Mouse (Mus musculus) frontal cortex, postnatal 25 days (tissue): ENCODE results near the gene Fcgr2b.
"Not testable (repeated sequence)": the region's sequence is repeated elsewhere in the genome, so short reads cannot be mapped to it uniquely, and the experiment has no call there.

ENCODE experiments used
- DNase-seq, 2 experiments: peaks; one replicate each; pipeline ENCODE4 v3.0.0; 2022; ENCODE audit warnings: low spot score in 2 of 2

Gene Fcgr2b

GRCm38 (mm10) chr1:170975751-170976161, 591 bp downstream of the Fcgr2b start:
- no peak for DNase-seq

GRCm38 (mm10) chr1:170975350-170975749, 997 bp downstream of the Fcgr2b start:
- DNase-seq = not testable (repeated sequence)

GRCm38 (mm10) chr1:170974736-170975135, 1.6 kb downstream of the Fcgr2b start:
- no peak for DNase-seq

GRCm38 (mm10) chr1:170974171-170974570, 2.2 kb downstream of the Fcgr2b start:
- no peak for DNase-seq

- DNase-seq = no peak
Observed at GRCm38 (mm10) chr1:170972936-170973335, 3.4 kb downstream of the Fcgr2b start.

- DNase-seq = no peak
Observed at GRCm38 (mm10) chr1:170972494-170972893, 3.9 kb downstream of the Fcgr2b start.

- DNase-seq = no peak
Observed at GRCm38 (mm10) chr1:170968576-170968975, 7.8 kb downstream of the Fcgr2b start.

- no peak for DNase-seq
Observed at GRCm38 (mm10) chr1:170967581-170967980, 8.8 kb downstream of the Fcgr2b start.

- no peak for DNase-seq
Observed at GRCm38 (mm10) chr1:170963087-170963486, 13.3 kb downstream of the Fcgr2b start.

GRCm38 (mm10) chr1:170962301-170962700, 14.0 kb downstream of the Fcgr2b start:
- DNase-seq = no peak

GRCm38 (mm10) chr1:170961101-170961500, 15.2 kb downstream of the Fcgr2b start:
- DNase-seq = no peak

GRCm38 (mm10) chr1:170959791-170960190, 16.6 kb downstream of the Fcgr2b start:
- DNase-seq = no peak

GRCm38 (mm10) chr1:170958225-170958624, 18.1 kb downstream of the Fcgr2b start:
- no peak for DNase-seq

GRCm38 (mm10) chr1:170953192-170953591, 23.2 kb downstream of the Fcgr2b start:
- DNase-seq = no peak

- no peak for DNase-seq
Observed at GRCm38 (mm10) chr1:170950772-170951171, 25.6 kb downstream of the Fcgr2b start.

- not testable (repeated sequence) for DNase-seq
Observed at GRCm38 (mm10) chr1:170944908-170945307, 31.4 kb downstream of the Fcgr2b start.

- not testable (repeated sequence) for DNase-seq
Observed at GRCm38 (mm10) chr1:170944151-170944550, 32.2 kb downstream of the Fcgr2b start.

- no peak for DNase-seq
Observed at GRCm38 (mm10) chr1:170939255-170939654, 37.1 kb downstream of the Fcgr2b start.

GRCm38 (mm10) chr1:170934383-170934782, 42.0 kb downstream of the Fcgr2b start:
- DNase-seq = no peak

GRCm38 (mm10) chr1:170933940-170934339, 42.4 kb downstream of the Fcgr2b start:
- no peak for DNase-seq

- no peak for DNase-seq
Observed at GRCm38 (mm10) chr1:170933386-170933920, 42.9 kb downstream of the Fcgr2b start.

- DNase-seq = no peak
Observed at GRCm38 (mm10) chr1:170932043-170932442, 44.3 kb downstream of the Fcgr2b start.

- DNase-seq = no peak
Observed at GRCm38 (mm10) chr1:170929245-170929644, 47.1 kb downstream of the Fcgr2b start.

GRCm38 (mm10) chr1:170928467-170928866, 47.9 kb downstream of the Fcgr2b start:
- no peak for DNase-seq
